Mouse (Mus musculus) retina, adult 2 months (tissue): ENCODE measurements around the gene Plaur.
"Not testable (repeated sequence)": the region's sequence is repeated elsewhere in the genome, so short reads cannot be mapped to it uniquely, and the experiment has no call there.

Source experiments
- DNase-seq: peaks from one replicate; pipeline ENCODE4 v3.0.0-alpha.2; 2012; ENCODE audit warnings: low read depth, low spot score

Gene Plaur

GRCm38 (mm10) chr7:24507726-24508114, 45.4 kb downstream of the Plaur start:
- DNase-seq, result no peak

DNA sequence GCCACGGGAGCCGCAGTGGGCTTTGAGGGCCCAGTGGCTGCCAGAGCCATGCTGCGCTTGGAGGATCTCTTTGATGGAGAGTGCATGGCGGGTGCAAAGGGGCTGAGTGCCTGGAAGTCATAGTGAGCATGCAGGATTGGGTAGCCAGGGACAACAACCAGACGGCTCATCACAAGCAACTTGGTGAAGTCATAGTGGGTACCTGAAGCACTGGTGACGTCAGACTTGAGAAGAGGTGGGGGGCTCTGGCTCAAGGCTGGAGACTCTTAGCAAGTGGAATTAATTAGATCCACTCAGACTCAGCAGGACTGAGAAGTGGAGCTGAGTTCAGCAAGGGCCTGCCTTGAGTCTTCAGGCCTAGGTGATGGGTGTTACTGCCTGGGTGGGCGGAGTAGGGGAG, 50.1 kb downstream of the Plaur start, which contains the start of gene AC161166.1:
Gene AC161166.1, minus strand, starts transcription at position 101 of the 400 bp plus-strand sequence.
- no peak for DNase-seq

DNA sequence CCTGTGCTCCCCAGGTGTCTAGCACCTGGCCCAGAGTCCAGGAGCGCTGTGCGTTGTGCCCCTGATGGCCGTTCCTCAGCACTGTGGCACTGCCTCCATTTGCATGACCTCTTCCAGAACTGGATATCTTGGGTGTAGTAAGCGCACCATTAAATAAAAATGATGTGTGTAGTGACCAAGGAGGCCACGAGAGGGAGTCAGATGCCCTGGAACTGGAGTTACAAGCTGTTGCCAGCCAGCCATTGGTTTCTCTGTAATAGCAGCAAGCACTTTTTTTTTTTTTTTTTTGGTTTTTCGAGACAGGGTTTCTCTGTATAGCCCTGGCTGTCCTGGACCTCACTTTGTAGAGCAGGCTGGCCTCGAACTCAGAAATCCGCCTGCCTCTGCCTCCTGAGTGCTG, 54.0 kb downstream of the Plaur start:
- not testable (repeated sequence) for DNase-seq

- no peak for DNase-seq
Observed at GRCm38 (mm10) chr7:24517077-24517476, 54.8 kb downstream of the Plaur start.

GRCm38 (mm10) chr7:24517654-24518053, 55.4 kb downstream of the Plaur start:
- DNase-seq, result no peak

- no peak for DNase-seq
Observed at GRCm38 (mm10) chr7:24519130-24519529, 56.8 kb downstream of the Plaur start.

DNA sequence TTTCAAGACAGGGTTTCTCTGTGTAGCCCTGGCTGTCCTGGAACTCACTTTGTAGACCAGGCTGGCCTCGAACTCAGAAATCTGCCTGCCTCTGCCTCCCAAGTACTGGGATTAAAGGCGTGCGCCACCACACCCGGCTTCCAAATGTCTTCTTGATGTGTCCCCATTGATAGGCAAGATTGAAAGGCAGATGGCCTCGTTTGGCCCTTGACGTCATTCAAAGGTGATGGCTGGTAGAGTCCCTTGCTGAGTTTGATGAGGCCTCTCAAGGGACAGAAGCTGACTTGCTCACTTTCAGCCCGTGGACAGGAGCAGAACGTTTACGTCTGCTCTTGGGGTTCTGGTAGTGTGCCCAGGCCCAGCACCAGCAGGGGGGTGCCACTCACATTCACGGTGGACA, 57.8 kb downstream of the Plaur start:
- not testable (repeated sequence) for DNase-seq

DNA sequence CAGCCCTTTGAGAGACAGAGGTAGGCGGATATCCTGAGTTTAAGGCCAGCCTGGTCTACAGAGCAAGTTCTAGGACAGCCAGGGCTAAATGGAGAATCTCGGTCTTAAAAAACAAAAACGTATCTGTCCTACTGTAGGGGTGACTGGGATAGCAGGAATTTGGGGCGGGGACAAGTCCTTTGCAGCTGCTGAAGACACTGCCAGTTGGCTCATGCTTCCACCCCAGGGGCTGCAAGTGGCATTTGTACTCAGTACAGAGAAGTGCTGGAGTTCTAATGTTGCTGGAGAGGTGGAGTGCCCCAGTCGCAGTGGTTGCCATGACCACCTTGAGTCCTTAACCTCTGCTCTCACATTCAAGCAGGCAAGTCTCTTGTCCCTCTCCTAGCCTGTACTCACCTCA, 60.5 kb downstream of the Plaur start:
- no peak for DNase-seq

- no peak for DNase-seq
Observed at GRCm38 (mm10) chr7:24523723-24524122, 61.4 kb downstream of the Plaur start.

DNA sequence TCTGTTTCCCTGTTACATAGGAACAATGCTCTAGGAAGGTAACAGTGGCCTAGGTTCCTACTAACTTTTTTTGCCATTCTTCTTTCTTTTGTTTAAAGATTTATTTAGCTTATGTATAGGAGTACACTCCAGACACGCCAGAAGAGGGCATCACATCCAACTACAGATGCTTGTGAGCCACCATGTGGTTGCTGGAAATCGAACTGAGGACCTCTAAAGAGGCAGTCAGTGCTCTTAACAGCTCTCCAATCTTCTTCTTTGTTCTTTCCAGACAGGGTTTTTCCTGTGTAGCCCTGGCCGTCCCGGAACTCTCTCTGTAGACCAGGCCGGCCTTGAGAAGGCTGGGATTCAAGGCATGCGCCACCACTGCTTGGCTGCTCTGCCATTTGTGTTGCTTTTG, 62.7 kb downstream of the Plaur start:
- no peak for DNase-seq
